Mouse (Mus musculus) stomach, embryonic 14.5 days (tissue): ENCODE results near the gene Cox19. TPM values are rescaled to one million over a fixed set of nuclear protein-coding genes. Genes with fewer than 3 reads are reported as not detected.

Source experiments
- ATAC-seq: fragments of 200-750 bp; cut with Nextera tagmentation; 2 replicates; pipeline ENCODE4 v1.8.0; 2017; ENCODE audit warnings: low read depth, moderate TSS enrichment; ENCODE audit not compliant: insufficient number of reproducible peaks, insufficient read depth, low FRiP score
- H3K27ac ChIP-seq: fragments of 300-500 bp; sonication (generic); 2 replicates; pipeline ENCODE4 v1.5.1; 2014; ENCODE audit warnings: mild to moderate bottlenecking, low read length, moderate library complexity, mixed read lengths
- H3K27me3 ChIP-seq: fragments of 300-500 bp; sonication (generic); 2 replicates; pipeline ENCODE4 v1.6.1; 2014; ENCODE audit warnings: low read length, control low read depth, mixed read lengths; ENCODE audit not compliant: control insufficient read depth, insufficient read depth
- H3K36me3 ChIP-seq: fragments of 300-500 bp; sonication (generic); 2 replicates; pipeline ENCODE4 v1.6.1; 2014; ENCODE audit warnings: mild to moderate bottlenecking, control low read depth, low read length, moderate library complexity, mixed read lengths; ENCODE audit not compliant: control insufficient read depth, insufficient read depth
- H3K4me1 ChIP-seq: fragments of 300-500 bp; sonication (generic); 2 replicates; pipeline ENCODE4 v1.6.1; 2014; ENCODE audit warnings: low read length, control low read depth, mixed read lengths; ENCODE audit not compliant: control insufficient read depth, insufficient read depth
- H3K4me2 ChIP-seq: fragments of 300-500 bp; sonication (generic); replicated peaks from 2 replicates; pipeline ENCODE4 v1.6.1; 2014; ENCODE audit warnings: low read depth, low read length, control low read depth
- H3K4me3 ChIP-seq: fragments of 300-500 bp; sonication (generic); 2 replicates; pipeline ENCODE4 v1.5.1; 2014; ENCODE audit warnings: low read depth, low read length, control low read depth
- H3K9ac ChIP-seq: fragments of 300-500 bp; sonication (generic); replicated peaks from 2 replicates; pipeline ENCODE4 v1.6.1; 2014; ENCODE audit warnings: low read depth, mild to moderate bottlenecking, control low read depth, low read length, moderate library complexity, mixed read lengths
- H3K9me3 ChIP-seq: fragments of 300-500 bp; sonication (generic); 2 replicates; pipeline ENCODE4 v1.6.1; 2016; ENCODE audit warnings: low read depth, low read length, control low read depth; ENCODE audit not compliant: control insufficient read depth
- WGBS: fragments of 180-500 bp; shearing (Covaris S2); extraction: QIAGEN DNeasy Blood & Tissue Kit; methylation state at CpG from one replicate; pipeline ENCODE4 v1.1.7; 2014; 5-methylcytosine and 5-hydroxymethylcytosine counted together
- polyA plus RNA-seq: library from polyadenylated mRNA; unstranded; fragments of >200 nt; fragmentation: Nextera tagmentation; extraction: Ambion mirVana; gene quantifications from 2 replicates; pipeline ENCODE4 v1.2.1, GENCODE M21; 2014

Gene Cox19
- polyA plus RNA-seq, 1 experiment from 2014 or later = 120 TPM

- no peak overlapping the region for H3K4me2 ChIP-seq
- H3K27ac ChIP-seq = no peak overlapping the region
- WGBS = 95% methylated on average over 5 of the region's 5 CpGs
- peaks cover 32% of the 10 kb centered on the region for H3K4me1 ChIP-seq
- H3K27me3 ChIP-seq = no peaks in the 10 kb centered on the region
- H3K9me3 ChIP-seq = no peaks in the 10 kb centered on the region
- H3K36me3 ChIP-seq = no peaks in the 10 kb centered on the region
- H3K4me3 ChIP-seq = no peak overlapping the region
- H3K9ac ChIP-seq = no peak overlapping the region
- ATAC-seq = no peak
Measured at GRCm38 (mm10) chr5:139386047-139386446, 34.8 kb upstream of the Cox19 start.

GRCm38 (mm10) chr5:139384531-139384930 lies 33.3 kb upstream of the Cox19 start:
- H3K4me3 ChIP-seq = no peak overlapping the region
- no peaks in the 10 kb centered on the region for H3K27me3 ChIP-seq
- no peaks in the 10 kb centered on the region for H3K36me3 ChIP-seq
- H3K27ac ChIP-seq = no peak overlapping the region
- no peak for ATAC-seq
- H3K9ac ChIP-seq = no peak overlapping the region
- H3K4me2 ChIP-seq = no peak overlapping the region
- 40% methylated on average over 10 of the region's 10 CpGs for WGBS
- H3K9me3 ChIP-seq = no peaks in the 10 kb centered on the region
- peaks cover 35% of the 10 kb centered on the region for H3K4me1 ChIP-seq

- no peak for ATAC-seq
- Histone ChIP-seq H3K36me3 (no peaks in the 10 kb centered on the region), H3K4me3 (no peak overlapping the region), H3K27me3 (no peaks in the 10 kb centered on the region), H3K4me1 (peaks cover 32% of the 10 kb centered on the region), H3K9ac (no peak overlapping the region), H3K4me2 (no peak overlapping the region), H3K27ac (no peak overlapping the region; the same call in 1 of the 2 replicates), H3K9me3 (no peaks in the 10 kb centered on the region)
- WGBS = 83% methylated on average over 9 of the region's 9 CpGs
Measured at GRCm38 (mm10) chr5:139383234-139383633, 32.0 kb upstream of the Cox19 start.

- H3K4me1 ChIP-seq = peaks cover 36% of the 10 kb centered on the region
- H3K36me3 ChIP-seq = no peaks in the 10 kb centered on the region
- H3K9me3 ChIP-seq = no peaks in the 10 kb centered on the region
- H3K4me3 ChIP-seq = no peak overlapping the region
- H3K4me2 ChIP-seq = 0 out of 2 replicates have a peak overlapping the region, but pooled peaks have one; percentile 3
- 60% methylated on average over 8 of the region's 8 CpGs for WGBS
- H3K27me3 ChIP-seq = no peaks in the 10 kb centered on the region
- H3K9ac ChIP-seq = no peak overlapping the region
- 0 out of 2 replicates have a peak, but pooled peaks have one; percentile 16 for ATAC-seq
- peak overlapping the region; percentile 58 for H3K27ac ChIP-seq
Measured at GRCm38 (mm10) chr5:139382760-139383159, 31.5 kb upstream of the Cox19 start.

- Histone ChIP-seq H3K36me3 (no peaks in the 10 kb centered on the region), H3K9ac (no peak overlapping the region), H3K27ac (no peak overlapping the region), H3K4me1 (peaks cover 44% of the 10 kb centered on the region), H3K4me3 (no peak overlapping the region), H3K27me3 (no peaks in the 10 kb centered on the region), H3K4me2 (0 out of 2 replicates have a peak overlapping the region, but pooled peaks have one; percentile 5), H3K9me3 (no peaks in the 10 kb centered on the region)
- no peak for ATAC-seq
- 77% methylated on average over 18 of the region's 18 CpGs for WGBS
Measured at GRCm38 (mm10) chr5:139381586-139382513, 30.6 kb upstream of the Cox19 start.

GRCm38 (mm10) chr5:139380385-139381248 lies 29.4 kb upstream of the Cox19 start:
- H3K27me3 ChIP-seq = no peaks in the 10 kb centered on the region
- peak overlapping the region; percentile 84 for H3K4me2 ChIP-seq
- H3K27ac ChIP-seq = peak overlapping the region; percentile 58; the same call in 1 of the 2 replicates
- no peaks in the 10 kb centered on the region for H3K9me3 ChIP-seq
- H3K4me1 ChIP-seq = peaks cover 44% of the 10 kb centered on the region
- 2% methylated on average over 68 of the region's 73 CpGs for WGBS
- ATAC-seq = peak; percentile 82
- peak overlapping the region; percentile 62 for H3K4me3 ChIP-seq
- H3K36me3 ChIP-seq = no peaks in the 10 kb centered on the region
- peak overlapping the region; percentile 30 for H3K9ac ChIP-seq

- Histone ChIP-seq H3K9ac (no peak overlapping the region), H3K27ac (peak overlapping the region; percentile 34; the same call in 1 of the 2 replicates), H3K27me3 (no peaks in the 10 kb centered on the region), H3K4me3 (peak overlapping the region; percentile 62), H3K4me1 (peaks cover 44% of the 10 kb centered on the region), H3K9me3 (no peaks in the 10 kb centered on the region), H3K36me3 (no peaks in the 10 kb centered on the region), H3K4me2 (peak overlapping the region; percentile 84)
- WGBS = 17% methylated on average over 8 of the region's 8 CpGs
- ATAC-seq = no peak
Measured at GRCm38 (mm10) chr5:139379771-139380384, 28.7 kb upstream of the Cox19 start.
